Mouse (Mus musculus) kidney, postnatal 4 days (tissue): ENCODE measurements around the gene Olfr372.
A peak's percentile ranks its signal among the peaks of the same experiment; 100 is the strongest.
"Not testable (repeated sequence)": the region's sequence is repeated elsewhere in the genome, so short reads cannot be mapped to it uniquely, and the experiment has no call there.

Experiments
- DNase-seq, 2 experiments: peaks; one replicate each; pipeline ENCODE4 v3.0.0; 2021; ENCODE audit warnings: mixed read lengths in 2 of 2

Gene Olfr372

DNA sequence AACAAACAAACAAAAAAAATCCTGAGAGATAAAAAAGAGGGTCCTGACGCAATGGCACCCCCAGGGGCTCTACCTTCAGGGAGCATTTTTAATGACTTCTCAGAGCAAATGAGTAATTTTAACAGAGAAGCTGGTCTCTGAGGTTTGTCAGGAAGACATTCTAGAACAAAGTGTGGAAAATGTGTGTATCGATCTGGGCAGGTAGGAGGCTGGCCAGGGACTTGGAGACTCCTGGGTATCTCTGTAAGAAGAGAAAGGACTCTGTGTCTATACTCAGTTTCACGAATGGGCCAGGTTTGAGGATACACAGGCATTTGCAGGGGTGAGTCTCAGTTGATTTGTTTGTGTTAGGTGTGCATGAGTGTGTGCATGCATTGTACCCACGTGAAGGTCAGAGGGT is at the start of gene Olfr372:
TSS of gene Olfr372 (plus strand) at position 301 of the 400 bp plus-strand sequence.
- DNase-seq = not testable (repeated sequence)

DNA sequence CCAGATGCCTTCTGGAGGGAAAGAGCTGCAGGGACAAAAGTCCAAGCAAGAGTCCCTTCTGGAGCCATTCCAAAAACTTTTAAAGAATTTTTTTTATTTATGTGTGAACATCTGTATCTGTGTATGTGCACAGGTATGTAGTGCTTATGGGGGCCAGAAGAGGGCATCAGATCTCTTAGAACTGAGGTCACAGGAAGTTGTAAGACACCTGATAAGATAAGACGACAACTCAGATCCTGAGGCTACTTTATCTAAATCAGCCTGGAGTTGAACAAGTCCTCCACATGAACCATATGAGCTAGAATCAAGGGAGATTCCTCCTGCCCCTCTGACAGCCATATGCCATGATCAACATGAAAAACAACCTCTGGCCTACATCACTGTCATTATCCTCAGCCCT is 41.6 kb upstream of the Olfr372 start:
- DNase-seq = no peak

DNA sequence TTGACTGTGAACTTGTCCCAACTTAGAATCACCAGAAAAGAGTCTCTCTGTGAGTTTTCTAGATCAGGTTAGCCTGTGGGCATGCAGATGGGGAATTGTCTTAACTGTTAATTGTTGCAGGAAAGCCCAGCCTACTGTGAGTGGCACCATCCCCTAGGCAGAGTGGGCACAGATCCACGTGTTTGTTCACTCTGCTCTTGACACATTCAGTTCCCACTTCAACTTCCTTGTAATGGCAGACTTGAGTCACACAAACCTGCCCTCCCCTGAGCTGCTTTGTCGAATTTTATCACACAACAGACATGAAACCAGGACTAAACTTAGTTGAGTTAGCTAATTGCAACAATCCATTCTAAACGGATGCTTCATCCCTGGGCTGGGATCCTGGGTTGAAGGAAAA is 40.8 kb upstream of the Olfr372 start:
- no peak for DNase-seq

DNA sequence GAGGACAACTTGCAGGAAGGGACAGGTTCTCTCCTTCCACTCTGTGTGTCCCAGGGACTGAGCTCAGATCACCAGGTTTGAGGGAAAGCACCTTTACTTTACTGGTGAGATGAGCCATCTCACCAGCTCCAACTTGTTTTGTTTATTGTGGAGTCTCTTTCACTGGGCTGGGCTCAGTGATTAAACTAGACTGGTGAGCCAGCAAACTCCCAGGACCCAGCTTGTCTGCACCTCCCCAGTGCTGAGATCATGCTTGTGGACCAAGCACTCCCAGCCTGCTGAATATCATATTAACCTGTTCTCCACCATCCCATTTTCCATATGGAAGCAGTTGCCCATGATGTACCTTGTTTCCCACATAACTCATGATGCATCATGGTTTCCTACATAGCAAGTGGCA is 38.1 kb upstream of the Olfr372 start:
- no peak for DNase-seq

DNA sequence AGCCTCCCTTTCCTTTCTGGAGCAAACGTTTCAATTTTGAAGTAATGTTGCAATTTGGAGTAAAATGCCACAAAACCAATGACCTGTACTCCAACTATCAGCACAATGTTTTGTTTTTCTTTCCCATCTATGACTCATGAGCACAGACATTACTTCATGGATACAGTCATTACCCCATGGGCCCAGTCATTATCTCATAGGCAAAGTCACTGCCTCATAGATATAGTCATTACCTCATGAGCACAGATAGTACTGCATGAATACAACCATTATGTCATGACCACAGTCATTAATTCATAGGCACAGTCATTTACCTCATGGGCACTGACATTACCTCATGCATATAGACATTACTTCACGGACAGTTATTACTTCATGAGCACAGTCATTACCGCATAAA is 35.1 kb upstream of the Olfr372 start:
- no peak for DNase-seq

DNA sequence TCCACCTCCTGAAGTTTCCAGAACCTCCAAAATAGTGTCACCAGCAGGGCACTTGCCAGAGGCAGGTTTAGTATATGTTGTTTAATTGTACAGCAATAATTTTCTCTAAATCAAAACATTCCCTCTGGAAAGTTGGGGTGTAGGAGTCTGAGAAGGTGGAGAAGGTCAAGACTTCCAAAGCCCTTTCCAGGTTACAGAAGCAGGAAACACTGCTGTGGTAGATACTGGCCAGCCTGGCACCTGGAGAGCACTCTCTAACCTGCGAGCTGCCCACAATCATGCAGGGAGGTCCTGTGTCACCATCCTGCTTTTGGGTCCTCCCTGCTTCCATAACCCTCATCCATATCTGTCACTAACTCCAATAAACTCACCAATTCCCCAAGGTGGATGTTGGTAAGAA is 34.3 kb upstream of the Olfr372 start:
- DNase-seq = no peak

DNA sequence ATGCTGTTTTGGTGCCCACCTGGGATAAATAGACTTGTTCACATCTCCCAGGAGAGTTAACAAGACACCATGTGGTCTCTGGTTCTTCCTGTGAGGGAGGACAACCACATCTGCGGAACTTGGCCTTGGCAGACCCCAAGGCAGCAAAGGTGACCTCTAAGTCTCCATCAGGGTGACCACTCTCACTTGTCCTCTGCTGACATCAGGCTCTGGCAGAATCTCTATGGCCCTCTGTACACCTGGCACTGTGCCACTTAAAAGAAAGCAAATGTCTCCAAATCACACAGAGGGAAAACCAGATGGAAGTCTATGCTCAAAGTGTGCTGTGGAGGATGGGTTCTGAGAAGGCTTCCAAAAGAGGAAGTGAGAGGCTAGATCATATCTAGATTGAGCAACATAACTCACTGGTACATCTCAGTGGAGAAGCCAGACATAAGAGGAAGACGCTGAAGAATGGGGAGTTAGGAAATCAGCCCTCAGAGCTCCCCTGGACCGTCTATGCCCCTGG is 32.8 kb upstream of the Olfr372 start:
- peak in 1 of 2 experiments; percentile 22 for DNase-seq

DNA sequence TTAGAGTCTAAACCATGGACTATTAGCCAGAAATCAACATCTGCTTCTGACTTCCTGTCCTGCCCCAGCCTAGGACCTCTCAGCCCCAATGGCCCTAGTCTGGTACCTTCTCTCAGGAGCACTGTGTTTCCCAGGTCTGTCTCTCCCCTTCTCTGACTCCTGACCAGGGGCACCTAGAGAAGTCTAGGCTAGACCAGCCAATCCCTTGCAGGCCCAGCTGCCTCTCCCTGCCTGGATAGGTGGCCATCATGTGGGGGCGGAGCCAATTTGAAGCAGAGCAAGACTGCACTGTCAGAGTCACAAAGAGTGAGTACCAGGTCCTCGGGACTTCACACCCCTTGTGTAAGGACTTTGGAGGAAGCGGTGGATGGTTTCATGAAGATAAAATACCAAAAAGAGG is 31.5 kb upstream of the Olfr372 start, which contains the start of gene Cyp4f18:
TSS of gene Cyp4f18 (minus strand) at position 154 of the 400 bp plus-strand sequence.
- peak in 1 of 2 experiments; percentile 26 for DNase-seq

DNA sequence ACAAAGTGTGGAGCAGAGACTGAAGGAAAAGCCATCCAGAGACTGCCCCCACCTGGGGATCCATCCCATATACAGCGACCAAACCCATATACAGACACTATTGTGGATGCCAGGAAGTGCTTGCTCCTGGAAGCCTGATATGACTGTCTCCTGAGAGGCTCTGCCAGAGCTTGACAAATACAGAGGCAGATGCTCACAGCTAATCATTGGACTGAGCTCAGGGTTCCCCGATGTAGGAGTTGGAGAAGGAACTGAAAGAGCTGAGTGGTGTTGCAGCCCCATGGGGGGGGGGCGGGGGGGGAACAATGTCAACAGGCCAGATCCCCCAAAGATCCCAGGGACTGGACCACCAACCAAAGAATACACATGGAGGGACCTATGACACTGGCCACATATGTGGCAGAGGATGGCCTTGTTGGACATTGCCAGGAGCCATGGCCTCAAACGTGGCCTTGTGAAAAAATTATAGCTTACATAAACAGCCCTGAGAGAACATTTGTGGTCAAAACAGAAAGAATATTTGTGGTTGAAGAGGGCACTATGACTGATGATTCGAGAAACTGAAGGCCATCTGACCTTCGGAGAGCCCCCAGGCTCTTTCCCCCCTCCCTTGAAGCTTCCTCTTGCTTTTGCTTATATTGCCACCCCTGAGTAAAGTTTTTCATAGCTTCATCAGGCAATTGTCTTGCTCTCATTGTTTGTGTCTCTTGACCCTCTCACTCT is 27.4 kb upstream of the Olfr372 start:
- not testable (repeated sequence) for DNase-seq

DNA sequence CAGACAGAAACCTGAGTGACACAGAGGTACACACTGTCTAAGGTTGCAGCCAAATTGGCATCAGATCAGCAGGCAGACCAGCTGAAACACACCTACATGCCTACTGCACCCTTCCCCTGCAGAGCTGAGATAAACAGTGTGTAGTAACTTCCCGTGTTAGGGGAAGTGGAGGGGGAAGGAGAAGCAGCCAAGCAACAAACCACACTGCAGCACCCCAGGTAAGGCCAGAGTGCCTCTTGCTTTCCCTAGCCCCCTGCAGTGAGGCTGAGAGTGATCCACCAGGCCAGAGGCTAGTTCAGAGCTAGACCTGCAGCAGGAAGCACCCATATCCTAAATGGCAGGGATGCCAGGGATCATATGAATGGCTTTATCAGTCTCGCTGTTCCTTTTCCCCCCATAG is 23.7 kb upstream of the Olfr372 start:
- not testable (repeated sequence) for DNase-seq

DNA sequence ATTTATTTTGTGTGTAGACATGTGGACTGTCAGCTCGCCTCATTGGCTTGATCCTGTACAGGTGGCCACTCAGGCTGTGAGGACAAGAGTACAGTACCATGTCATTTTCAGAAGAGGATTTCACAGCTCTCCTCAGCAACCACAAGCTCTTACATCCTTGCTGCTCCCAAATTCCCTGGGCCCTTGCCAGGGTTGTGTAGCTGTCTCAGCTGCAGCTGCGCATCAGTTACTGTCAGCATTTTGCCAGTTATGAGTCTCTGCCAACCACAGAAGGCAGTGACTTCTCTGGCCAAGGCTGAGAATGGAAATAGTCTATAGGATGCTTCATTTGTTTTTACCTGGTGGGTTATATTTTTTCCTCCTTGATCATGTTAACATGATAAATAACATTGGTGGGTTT is 22.9 kb upstream of the Olfr372 start:
- DNase-seq = peak; percentile 23 to 27

DNA sequence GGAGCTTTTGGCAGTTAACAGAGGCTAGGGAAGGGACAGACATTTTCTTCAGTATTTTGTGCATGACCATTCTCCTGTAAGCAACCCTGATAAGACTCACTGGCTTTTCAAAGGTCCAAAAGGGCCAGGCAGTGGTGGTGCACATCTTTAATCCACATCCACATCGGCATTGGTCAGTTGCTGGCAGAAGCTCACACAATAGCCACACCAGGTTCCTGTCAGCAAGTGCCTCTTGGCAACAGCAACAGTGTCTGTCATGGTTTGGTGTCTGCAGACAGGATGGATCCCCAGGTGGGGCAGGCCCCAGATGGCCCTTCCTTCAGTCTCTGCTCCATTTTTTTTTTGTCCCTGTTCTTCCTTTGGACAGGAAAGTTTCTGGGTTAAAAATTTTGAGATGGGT is 22.0 kb upstream of the Olfr372 start:
- DNase-seq = not testable (repeated sequence)

DNA sequence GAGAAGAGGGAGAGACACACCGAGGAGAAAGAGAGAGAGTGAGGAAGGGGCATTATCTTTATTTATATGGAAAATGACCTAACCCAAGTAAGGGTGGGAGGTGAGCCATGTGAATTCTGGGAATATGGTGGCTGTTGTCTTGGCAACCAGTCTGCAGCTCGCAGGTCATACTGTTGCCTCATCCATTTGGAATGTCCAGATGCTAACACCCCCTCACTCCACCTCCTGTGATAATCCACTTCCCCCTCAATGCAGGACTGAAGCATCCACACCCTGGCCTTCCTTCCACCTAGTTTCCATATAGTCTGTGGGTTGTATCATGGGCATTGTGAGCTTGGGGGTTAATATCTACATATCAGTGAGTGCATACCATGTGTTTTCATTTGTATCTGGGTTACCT is 21.2 kb upstream of the Olfr372 start:
- DNase-seq = no peak

DNA sequence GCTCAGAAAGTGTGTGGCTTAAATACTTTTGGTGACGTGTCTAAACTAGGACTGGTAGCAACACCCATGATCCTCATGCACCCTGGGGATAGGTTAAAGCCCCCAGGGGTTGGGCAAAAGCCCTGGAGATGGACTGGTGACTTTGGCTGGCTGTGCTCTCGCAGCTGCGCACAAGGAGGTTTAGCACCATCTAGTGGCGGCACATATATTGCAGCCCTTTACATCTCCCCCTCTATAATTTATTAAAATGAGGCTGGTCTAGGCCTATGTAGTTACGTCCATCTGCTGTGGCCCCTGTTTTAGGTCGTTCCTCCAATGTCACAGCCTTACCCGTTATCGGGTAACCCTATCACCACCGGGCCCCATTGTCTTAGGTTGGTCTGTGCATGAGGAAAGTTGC is 16.1 kb upstream of the Olfr372 start:
- not testable (repeated sequence) for DNase-seq

DNA sequence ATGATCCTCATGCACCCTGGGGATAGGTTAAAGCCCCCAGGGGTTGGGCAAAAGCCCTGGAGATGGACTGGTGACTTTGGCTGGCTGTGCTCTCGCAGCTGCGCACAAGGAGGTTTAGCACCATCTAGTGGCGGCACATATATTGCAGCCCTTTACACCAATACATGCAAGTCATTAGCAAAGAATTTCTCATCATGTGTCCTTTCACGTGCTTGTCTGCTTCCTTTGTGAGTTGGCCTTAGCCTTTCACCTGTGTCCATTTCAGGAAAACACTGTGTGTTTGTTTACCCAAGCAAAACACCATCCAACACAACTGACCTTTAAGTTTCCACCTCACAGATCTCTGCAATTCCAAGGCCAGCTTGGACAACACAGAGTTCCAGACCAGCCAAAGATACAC is 8.1 kb upstream of the Olfr372 start:
- DNase-seq = peak; percentile 65 to 68

DNA sequence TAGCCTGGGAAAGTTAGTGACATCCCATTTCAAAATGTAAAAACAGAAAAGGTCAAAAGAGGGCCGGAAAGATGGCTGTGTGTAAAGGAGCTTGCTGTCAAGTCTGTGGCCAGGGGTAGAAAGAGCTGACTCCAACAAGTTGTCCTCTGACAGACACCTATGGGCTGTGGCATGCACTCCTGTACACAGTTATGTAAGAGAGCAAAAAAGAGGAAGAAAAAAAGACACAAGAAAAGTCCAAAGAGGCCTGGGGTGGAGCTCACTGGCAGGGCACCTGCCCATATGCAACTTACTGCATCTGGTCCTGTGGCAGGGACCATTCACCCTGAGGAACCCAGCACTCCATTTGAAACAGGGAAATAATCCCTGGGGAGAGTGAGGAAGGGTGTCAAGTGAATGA is 1.5 kb downstream of the Olfr372 start:
- no peak for DNase-seq

DNA sequence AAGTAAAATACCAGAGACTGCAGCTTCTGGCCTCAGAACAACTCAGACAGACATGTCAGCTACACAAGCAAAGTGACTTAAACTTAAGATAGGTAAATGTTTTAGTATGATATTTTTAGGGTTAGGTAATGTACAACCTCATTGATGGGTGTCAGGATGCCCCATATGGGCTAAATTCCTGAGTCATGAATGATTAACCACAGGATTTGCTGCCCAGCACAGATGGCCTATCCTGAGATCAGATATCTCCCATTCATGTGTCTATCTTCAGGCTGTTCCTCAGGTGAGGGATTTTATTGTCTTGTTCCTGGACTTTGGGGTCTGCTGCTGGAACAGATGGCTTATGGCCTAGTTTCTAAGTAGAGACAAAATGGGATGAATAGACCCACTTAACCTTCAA is 13.6 kb downstream of the Olfr372 start:
- DNase-seq = not testable (repeated sequence)

DNA sequence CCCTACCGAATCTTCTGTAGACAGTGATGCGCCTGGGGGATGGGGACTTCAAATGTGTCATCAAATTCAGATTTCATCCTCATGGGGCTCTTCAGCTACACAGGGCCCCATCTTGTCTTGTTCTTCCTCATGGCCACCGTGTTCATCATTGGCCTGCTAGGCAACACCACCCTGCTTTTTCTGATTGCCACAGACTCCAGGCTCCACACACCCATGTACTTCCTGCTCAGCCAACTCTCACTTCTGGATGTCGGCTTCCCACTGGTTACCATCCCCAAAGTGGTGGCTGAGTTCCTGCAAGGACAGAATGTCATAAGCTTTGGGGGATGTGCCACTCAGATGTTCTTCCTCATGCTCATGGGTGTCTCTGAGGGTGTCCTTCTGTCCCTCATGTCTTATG is 16.6 kb downstream of the Olfr372 start:
- not testable (repeated sequence) for DNase-seq

DNA sequence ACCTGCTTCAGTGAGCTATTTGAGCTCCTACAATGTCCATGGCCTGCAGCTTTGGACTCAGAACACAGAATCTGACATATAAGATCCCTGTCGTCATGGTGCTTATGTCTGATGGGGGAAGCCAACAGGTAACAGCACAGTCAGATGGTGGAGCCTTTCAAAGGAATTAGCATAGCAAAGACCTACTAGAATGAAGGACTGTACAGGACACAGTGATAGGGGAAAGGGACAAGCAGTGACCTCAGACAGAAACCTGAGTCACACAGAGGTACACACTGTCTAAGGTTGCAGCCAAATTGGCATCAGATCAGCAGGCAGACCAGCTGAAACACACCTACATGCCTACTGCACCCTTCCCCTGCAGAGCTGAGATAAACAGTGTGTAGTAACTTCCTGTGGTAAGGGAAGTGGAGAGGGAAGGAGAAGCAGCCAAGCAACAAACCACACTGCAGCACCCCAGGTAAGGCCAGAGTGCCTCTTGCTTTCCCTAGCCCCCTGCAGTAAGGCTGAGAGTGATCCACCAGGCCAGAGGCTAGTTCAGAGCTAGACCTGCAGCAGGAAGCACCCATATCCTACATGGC is 25.9 kb downstream of the Olfr372 start:
- not testable (repeated sequence) for DNase-seq

DNA sequence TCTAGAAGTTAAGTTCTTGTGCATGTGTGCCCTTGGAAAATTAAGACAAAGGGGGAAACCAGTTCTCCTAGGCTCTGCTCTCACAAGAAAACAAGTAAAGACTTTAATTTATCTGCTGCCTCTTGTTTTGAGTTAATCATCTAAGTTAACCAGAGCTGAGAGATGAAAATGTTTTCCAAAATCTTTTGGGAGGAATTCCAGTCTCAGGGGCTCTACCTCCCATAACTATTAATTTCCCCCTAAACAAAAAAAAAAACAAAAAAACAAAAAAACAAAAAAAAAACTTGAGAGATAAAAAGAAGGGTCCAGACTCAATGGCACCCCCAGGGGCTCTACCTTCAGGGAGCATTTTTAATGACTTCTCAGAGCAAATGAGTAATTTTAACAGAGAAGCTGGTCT is 41.9 kb downstream of the Olfr372 start, which contains the start of gene Olfr373:
TSS of gene Olfr373 (plus strand) at position 301 of the 400 bp plus-strand sequence.
- DNase-seq = not testable (repeated sequence)

DNA sequence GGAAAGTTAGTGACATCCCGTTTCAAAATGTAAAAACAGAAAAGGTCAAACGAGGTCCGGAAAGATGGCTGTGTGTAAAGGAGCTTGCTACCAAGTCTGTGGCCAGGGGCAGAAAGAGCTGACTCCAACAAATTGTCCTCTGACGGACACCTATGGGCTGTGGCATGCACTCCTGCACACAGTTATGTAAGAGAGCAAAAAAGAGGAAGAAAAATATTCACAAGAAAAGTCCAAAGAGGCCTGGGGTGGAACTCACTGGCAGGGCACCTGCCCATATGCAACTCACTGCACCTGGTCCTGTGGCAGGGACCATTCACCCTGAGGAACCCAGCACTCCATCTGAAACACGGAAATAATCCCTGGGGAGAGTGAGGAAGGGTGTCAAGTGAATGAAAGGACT is 43.7 kb downstream of the Olfr372 start:
- no peak for DNase-seq

DNA sequence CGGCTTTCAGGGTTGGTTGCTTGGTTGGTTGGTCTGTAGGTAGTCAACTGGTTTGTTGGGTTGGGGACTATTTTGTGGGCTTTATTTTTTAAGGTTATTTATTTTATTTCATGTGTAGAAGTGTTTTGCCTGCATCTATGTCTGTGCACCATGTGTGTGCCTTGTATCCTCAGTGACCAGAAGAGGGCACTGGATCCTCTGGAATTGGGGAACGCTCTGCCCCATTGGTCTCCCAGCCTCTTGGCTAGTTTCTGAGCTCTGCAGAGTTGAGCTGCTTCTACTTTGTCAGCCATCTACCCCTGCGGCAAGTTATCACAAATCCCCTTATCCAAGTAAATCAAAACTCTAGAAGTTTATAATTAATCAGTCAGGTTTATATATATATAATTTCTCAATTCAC is 46.6 kb downstream of the Olfr372 start:
- not testable (repeated sequence) for DNase-seq

DNA sequence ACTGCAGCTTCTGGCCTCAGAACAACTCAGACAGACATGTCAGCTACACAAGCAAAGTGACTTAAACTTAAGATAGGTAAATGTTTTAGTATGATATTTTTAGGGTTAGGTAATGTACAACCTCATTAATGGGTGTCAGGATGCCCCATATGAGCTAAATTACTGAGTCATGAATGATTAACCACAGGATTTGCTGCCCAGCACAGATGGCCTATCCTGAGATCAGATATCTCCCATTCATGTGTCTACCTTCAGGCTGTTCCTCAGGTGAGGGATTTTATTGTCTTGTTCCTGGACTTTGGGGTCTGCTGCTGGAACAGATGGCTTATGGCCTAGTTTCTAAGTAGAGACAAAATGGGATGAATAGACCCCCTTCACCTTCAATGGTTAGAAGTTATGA is 55.7 kb downstream of the Olfr372 start:
- not testable (repeated sequence) for DNase-seq
